Mouse (Mus musculus) heart, adult 10 weeks (tissue): ENCODE results near the gene Gm29666. TPM values are rescaled to one million over a fixed set of nuclear protein-coding genes. Genes with fewer than 3 reads are reported as not detected.

Experiments used
- polyA plus RNA-seq: library from polyadenylated mRNA; stranded (reverse); fragments of 350-450 nt; fragmentation: Illumina TruSeq; extraction: RNeasy Lipid Tissue Mini Kit (QIAGEN cat#74804); gene quantifications from one replicate; pipeline ENCODE4 v1.2.3, GENCODE M21; 2014; ENCODE audit warnings: low read depth, low replicate concordance

Gm29666 gene
- 0.26 TPM for polyA plus RNA-seq

GRCm38 (mm10) chr15:84919938-84920337 is at the start of gene Gm29666:
Gm29666 (minus strand) TSS chr15:84920038.

DNA sequence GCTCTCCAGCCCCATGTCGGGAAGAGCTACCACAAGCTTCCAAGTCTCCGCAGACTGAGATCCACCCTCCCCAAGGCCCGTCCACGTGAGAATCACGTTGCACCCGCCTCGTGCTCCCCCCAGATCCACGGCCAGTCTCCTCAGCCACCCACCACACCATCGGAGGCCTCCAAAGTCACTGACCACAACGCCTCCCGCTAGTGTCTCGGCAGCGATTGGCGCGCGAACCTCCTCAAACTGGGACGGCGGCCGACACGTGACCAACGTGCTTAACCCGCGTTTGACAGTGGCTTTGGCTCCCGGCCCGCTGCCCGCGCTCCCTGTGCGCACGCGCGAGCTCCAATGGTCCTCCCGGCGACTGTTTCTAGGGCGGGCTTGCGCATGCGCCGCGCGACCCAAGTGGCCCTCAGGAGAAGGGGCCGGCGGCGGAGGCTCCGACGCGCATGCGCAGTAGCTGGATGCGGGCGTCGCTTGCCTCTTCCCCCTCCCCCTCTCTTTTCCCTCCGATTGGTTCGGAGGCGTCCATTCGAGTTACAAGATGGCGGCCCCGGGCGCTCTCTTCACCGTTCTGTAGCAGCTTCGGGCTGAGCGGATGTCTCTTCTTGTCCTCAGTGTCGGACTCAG is 3.2 kb upstream of the Gm29666 start, which contains the start of gene Nup50:
TSS of gene Nup50 (plus strand) at position 528 of the 624 bp plus-strand sequence.

Other genes with a start within 250 kb of the Gm29666 start
- gene Arhgap8, start 200.0 kb downstream of the Gm29666 start, polyA plus RNA-seq, result 0.37 TPM
- 3.4 TPM for gene Phf21b, start 64.0 kb downstream of the Gm29666 start, polyA plus RNA-seq
- 8.5 TPM for gene Nup50, start 3.4 kb upstream of the Gm29666 start, polyA plus RNA-seq
- 20.7 TPM for gene 5031439G07Rik, start 68.5 kb upstream of the Gm29666 start, polyA plus RNA-seq
- not detected for gene Upk3a, start 97.1 kb upstream of the Gm29666 start, polyA plus RNA-seq
- 9.7 TPM for gene Fam118a, start 108.9 kb upstream of the Gm29666 start, polyA plus RNA-seq
- not detected for gene Smc1b, start 211.9 kb upstream of the Gm29666 start, polyA plus RNA-seq
- not detected for gene Ribc2, start 212.0 kb upstream of the Gm29666 start, polyA plus RNA-seq